Mouse (Mus musculus): ENCODE measurements around the gene Chid1. TPM values are rescaled to one million over a fixed set of nuclear protein-coding genes. Genes with fewer than 3 reads are reported as not detected.

The Chid1 gene
- polyA plus RNA-seq, 1 experiment = not detected

GRCm38 (mm10) chr7:141519795-141520194 lies 19.9 kb downstream of the Chid1 start:
- WGBS = 75% methylated on average over 1 of the region's 1 CpGs
- Histone ChIP-seq H3K4me3 (ENCODE audit: insufficient read depth, low read depth, low read length) (no peak overlapping the region), H3K4me1 (ENCODE audit: control insufficient read depth, insufficient read depth, low read length) (no peaks in the 10 kb centered on the region; the same call in 1 of the 2 replicates), H3K27ac (ENCODE audit: insufficient read depth, low read depth, low read length) (no peak overlapping the region)
- no peak for TF ChIP-seq POLR2A (IDR thresholded peaks at IDR 0.05; ENCODE audit: insufficient read depth, low read depth, low read length)

- TF ChIP-seq CTCF (IDR thresholded peaks at IDR 0.05; ENCODE audit: insufficient read depth, low read depth, low read length) = no peak
- no peak for TF ChIP-seq POLR2A (IDR thresholded peaks at IDR 0.05; ENCODE audit: insufficient read depth, low read depth, low read length)
- no peak overlapping the region for H3K4me3 ChIP-seq (ENCODE audit: insufficient read depth, low read depth, low read length)
- no peak overlapping the region for H3K27ac ChIP-seq (ENCODE audit: insufficient read depth, low read depth, low read length)
- H3K4me1 ChIP-seq (ENCODE audit: control insufficient read depth, insufficient read depth, low read length) = no peaks in the 10 kb centered on the region; the same call in 1 of the 2 replicates
- WGBS = 87% methylated on average over 3 of the region's 3 CpGs
Observed at GRCm38 (mm10) chr7:141518926-141519325, 20.7 kb downstream of the Chid1 start.

DNA sequence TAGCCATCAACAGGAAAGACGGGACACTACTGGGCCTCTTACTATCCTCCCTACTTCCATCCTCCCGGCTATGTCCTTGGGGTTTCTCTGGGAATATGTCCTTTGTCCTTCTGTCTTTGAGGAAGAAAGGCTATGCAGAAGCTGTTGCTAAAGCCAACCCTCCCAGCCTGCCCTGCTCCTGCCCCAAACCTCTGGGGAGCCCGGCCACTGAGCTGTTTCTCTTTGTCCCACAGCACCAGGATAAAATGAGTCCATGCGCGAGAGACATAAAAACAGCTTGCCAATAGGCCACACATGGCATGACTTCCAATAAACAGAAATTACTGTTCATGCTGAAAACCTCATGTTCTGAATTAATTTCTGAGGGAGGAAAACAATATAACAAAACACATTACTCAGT lies 21.4 kb downstream of the Chid1 start:
- Histone ChIP-seq H3K4me1 (ENCODE audit: control insufficient read depth, insufficient read depth, low read length) (no peaks in the 10 kb centered on the region; the same call in 1 of the 2 replicates), H3K27ac (ENCODE audit: insufficient read depth, low read depth, low read length) (no peak overlapping the region), H3K4me3 (ENCODE audit: insufficient read depth, low read depth, low read length) (no peak overlapping the region)
- TF ChIP-seq CTCF (IDR thresholded peaks at IDR 0.05; ENCODE audit: insufficient read depth, low read depth, low read length) = no peak
- no peak for TF ChIP-seq POLR2A (IDR thresholded peaks at IDR 0.05; ENCODE audit: insufficient read depth, low read depth, low read length)
- 80% methylated on average over 5 of the region's 5 CpGs for WGBS

- Histone ChIP-seq H3K4me3 (ENCODE audit: insufficient read depth, low read depth, low read length) (no peak overlapping the region), H3K27ac (ENCODE audit: insufficient read depth, low read depth, low read length) (no peak overlapping the region), H3K4me1 (ENCODE audit: control insufficient read depth, insufficient read depth, low read length) (no peaks in the 10 kb centered on the region; the same call in 1 of the 2 replicates)
- WGBS = 95% methylated on average over 4 of the region's 4 CpGs
- no peak for TF ChIP-seq POLR2A (IDR thresholded peaks at IDR 0.05; ENCODE audit: insufficient read depth, low read depth, low read length)
- TF ChIP-seq CTCF (IDR thresholded peaks at IDR 0.05; ENCODE audit: insufficient read depth, low read depth, low read length) = no peak
Observed at GRCm38 (mm10) chr7:141517638-141518037, 22.0 kb downstream of the Chid1 start.

DNA sequence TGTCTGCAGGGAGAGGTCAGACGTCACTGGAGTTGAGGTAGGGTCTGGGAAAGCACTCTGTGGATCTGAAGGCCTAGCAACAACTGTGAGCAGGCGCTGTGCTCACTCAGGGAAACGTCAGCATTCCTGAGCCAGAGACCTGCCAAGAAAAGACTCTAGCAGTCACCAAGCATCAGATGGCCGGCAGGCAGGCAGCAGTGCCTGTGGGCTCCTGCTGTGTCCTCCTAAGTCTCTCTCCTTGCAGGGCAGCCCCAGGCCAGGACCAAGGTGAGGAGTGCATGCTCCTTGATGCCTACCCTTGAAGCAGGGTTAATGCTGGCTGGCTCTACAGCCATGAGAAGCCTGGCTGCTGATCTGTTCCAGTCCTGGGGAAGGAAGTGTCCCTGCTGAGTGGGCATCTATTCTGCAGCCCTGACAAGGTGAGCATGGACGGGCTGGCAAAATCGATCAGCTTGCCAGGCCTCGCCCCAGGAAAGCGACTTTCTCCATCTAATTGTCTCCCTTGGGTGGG lies 28.9 kb downstream of the Chid1 start:
- no peak overlapping the region for H3K27ac ChIP-seq (ENCODE audit: insufficient read depth, low read depth, low read length)
- TF ChIP-seq POLR2A (IDR thresholded peaks at IDR 0.05; ENCODE audit: insufficient read depth, low read depth, low read length) (no peak), CTCF (IDR thresholded peaks at IDR 0.05; ENCODE audit: insufficient read depth, low read depth, low read length) (no peak)
- no peaks in the 10 kb centered on the region for H3K4me1 ChIP-seq (ENCODE audit: control insufficient read depth, insufficient read depth, low read length)
- no peak overlapping the region for H3K4me3 ChIP-seq (ENCODE audit: insufficient read depth, low read depth, low read length)
- WGBS = 75% methylated on average over 8 of the region's 8 CpGs

- H3K4me3 ChIP-seq (ENCODE audit: insufficient read depth, low read depth, low read length) = no peak overlapping the region
- H3K27ac ChIP-seq (ENCODE audit: insufficient read depth, low read depth, low read length) = no peak overlapping the region
- TF ChIP-seq CTCF (IDR thresholded peaks at IDR 0.05; ENCODE audit: insufficient read depth, low read depth, low read length) (no peak), POLR2A (IDR thresholded peaks at IDR 0.05; ENCODE audit: insufficient read depth, low read depth, low read length) (no peak)
- no peaks in the 10 kb centered on the region for H3K4me1 ChIP-seq (ENCODE audit: control insufficient read depth, insufficient read depth, low read length)
- WGBS = 95% methylated on average over 5 of the region's 5 CpGs
Observed at GRCm38 (mm10) chr7:141510196-141510595, 29.5 kb downstream of the Chid1 start.

DNA sequence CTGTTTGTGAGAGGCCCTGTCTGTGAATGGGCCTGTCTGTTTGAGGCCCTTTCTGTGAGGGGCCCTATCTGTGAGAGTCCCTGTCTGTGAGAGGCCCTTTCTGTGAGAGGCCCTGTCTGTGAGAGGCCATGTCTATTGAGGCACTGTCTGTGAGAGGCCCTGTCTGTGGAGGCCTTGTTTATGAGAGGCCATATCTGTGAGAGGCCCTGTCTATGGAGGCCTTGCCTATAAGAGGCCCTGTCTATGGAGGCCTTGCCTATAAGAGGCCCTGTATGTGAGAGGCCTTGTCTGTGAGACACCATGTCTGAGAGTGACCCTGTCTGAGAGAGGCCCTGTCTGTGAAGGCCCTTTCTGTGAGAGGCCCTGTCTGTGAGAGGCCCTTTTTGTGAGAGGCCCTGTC lies 31.5 kb downstream of the Chid1 start:
- no peak for TF ChIP-seq CTCF (IDR thresholded peaks at IDR 0.05; ENCODE audit: insufficient read depth, low read depth, low read length)
- no peak for TF ChIP-seq POLR2A (IDR thresholded peaks at IDR 0.05; ENCODE audit: insufficient read depth, low read depth, low read length)
- H3K4me1 ChIP-seq (ENCODE audit: control insufficient read depth, insufficient read depth, low read length) = no peaks in the 10 kb centered on the region
- H3K27ac ChIP-seq (ENCODE audit: insufficient read depth, low read depth, low read length) = no peak overlapping the region
- H3K4me3 ChIP-seq (ENCODE audit: insufficient read depth, low read depth, low read length) = no peak overlapping the region

DNA sequence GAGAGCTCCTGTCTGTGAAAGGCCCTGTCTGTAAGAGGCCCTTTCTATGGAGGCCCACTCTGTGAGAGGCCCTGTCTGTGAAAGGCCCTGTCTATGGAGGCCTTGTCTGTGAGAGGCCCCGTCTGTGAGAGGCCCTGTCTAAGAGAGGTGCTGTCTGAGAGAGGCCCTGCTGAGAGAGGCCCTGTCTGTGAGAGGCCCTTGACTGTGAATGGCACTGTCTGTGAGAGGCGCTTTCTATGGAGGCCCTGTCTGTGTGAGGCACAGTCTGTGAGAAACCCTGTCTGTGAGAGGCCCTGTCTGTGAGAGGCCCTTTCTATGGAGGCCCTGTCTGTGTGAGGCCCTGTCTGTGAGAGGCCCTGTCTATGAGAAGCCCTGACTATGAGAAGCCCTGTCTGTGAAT lies 33.4 kb downstream of the Chid1 start:
- WGBS = 71% methylated on average over 2 of the region's 2 CpGs
- H3K4me1 ChIP-seq (ENCODE audit: control insufficient read depth, insufficient read depth, low read length) = no peaks in the 10 kb centered on the region
- H3K27ac ChIP-seq (ENCODE audit: insufficient read depth, low read depth, low read length) = no peak overlapping the region
- no peak for TF ChIP-seq CTCF (IDR thresholded peaks at IDR 0.05; ENCODE audit: insufficient read depth, low read depth, low read length)
- TF ChIP-seq POLR2A (IDR thresholded peaks at IDR 0.05; ENCODE audit: insufficient read depth, low read depth, low read length) = no peak
- H3K4me3 ChIP-seq (ENCODE audit: insufficient read depth, low read depth, low read length) = no peak overlapping the region

- 95% methylated on average over 5 of the region's 5 CpGs for WGBS
- Histone ChIP-seq H3K27ac (ENCODE audit: insufficient read depth, low read depth, low read length) (no peak overlapping the region), H3K4me3 (ENCODE audit: insufficient read depth, low read depth, low read length) (no peak overlapping the region), H3K4me1 (ENCODE audit: control insufficient read depth, insufficient read depth, low read length) (peaks cover 2% of the 10 kb centered on the region; the same call in 1 of the 2 replicates)
- no peak for TF ChIP-seq CTCF (IDR thresholded peaks at IDR 0.05; ENCODE audit: insufficient read depth, low read depth, low read length)
- no peak for TF ChIP-seq POLR2A (IDR thresholded peaks at IDR 0.05; ENCODE audit: insufficient read depth, low read depth, low read length)
Observed at GRCm38 (mm10) chr7:141502556-141502905, 37.1 kb downstream of the Chid1 start.
